Mouse (Mus musculus): Measurements from ENCODE around the gene Scube1.

DNA sequence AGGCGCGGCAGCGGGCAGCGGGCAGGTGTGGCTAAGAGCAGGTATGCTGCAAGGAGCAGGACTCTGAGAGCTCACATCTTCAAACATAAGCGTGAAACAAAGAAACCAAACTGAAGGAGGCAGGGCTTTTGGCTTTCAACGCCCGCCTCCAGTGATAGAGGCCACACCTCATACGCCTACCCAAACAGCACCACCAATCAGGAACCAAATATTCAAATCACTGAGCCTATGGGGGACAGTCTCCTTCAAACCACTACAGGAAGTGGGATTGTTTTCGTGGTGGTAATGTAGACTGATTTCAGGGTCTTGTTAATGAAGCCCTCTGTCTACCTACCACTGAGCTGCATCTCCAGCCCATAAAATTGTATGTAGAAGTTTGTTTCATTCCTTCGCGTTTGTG is 155.1 kb downstream of the Scube1 start:
- TF ChIP-seq EP300 (IDR thresholded peaks at IDR 0.05) = no peak
- TF ChIP-seq CTCF (IDR thresholded peaks at IDR 0.05) = no peak

Data from lung, postnatal 0 days (tissue).